Mouse (Mus musculus) limb, embryonic 15.5 days (tissue): Measurements from ENCODE around the gene Polg. TPM values are rescaled to one million over a fixed set of nuclear protein-coding genes. Genes with fewer than 3 reads are reported as not detected.

Experiments used
- ATAC-seq: fragments of 200-750 bp; cut with Nextera tagmentation; 2 replicates; pipeline ENCODE4 v1.8.0; 2017; ENCODE audit warnings: low read depth, moderate TSS enrichment; ENCODE audit not compliant: insufficient number of reproducible peaks, low FRiP score, low TSS enrichment
- H3K27ac ChIP-seq: fragments of 300-500 bp; sonication (generic); 2 replicates; pipeline ENCODE4 v1.5.1; 2015; ENCODE audit warnings: moderate library complexity, mild to moderate bottlenecking, inconsistent platforms
- H3K27me3 ChIP-seq: fragments of 300-500 bp; sonication (generic); 2 replicates; pipeline ENCODE4 v1.6.1; 2015; ENCODE audit warnings: inconsistent platforms
- H3K36me3 ChIP-seq: fragments of 300-500 bp; sonication (generic); 2 replicates; pipeline ENCODE4 v1.6.1; 2015; ENCODE audit warnings: inconsistent platforms
- H3K4me1 ChIP-seq: fragments of 300-500 bp; sonication (generic); 2 replicates; pipeline ENCODE4 v1.6.1; 2015; ENCODE audit warnings: inconsistent platforms
- H3K4me2 ChIP-seq: fragments of 300-500 bp; sonication (generic); 2 replicates; pipeline ENCODE4 v1.6.1; 2015; ENCODE audit warnings: mild to moderate bottlenecking, inconsistent platforms
- H3K4me3 ChIP-seq: fragments of 300-500 bp; sonication (generic); 2 replicates; pipeline ENCODE4 v1.5.1; 2015; ENCODE audit warnings: mild to moderate bottlenecking, inconsistent platforms
- H3K9ac ChIP-seq: fragments of 300-500 bp; sonication (generic); 2 replicates; pipeline ENCODE4 v1.6.1; 2015; ENCODE audit warnings: inconsistent platforms
- H3K9me3 ChIP-seq: fragments of 300-500 bp; sonication (generic); 2 replicates; pipeline ENCODE4 v1.6.1; 2016; ENCODE audit warnings: inconsistent platforms
- WGBS: fragments of 180-500 bp; shearing (Covaris S2); methylation state at CpG from one replicate; pipeline ENCODE4 v1.1.7; 2015; 5-methylcytosine and 5-hydroxymethylcytosine counted together
- polyA plus RNA-seq: library from polyadenylated mRNA; unstranded; fragments of >200 nt; fragmentation: Nextera tagmentation; extraction: Ambion mirVana; gene quantifications from 2 replicates; pipeline ENCODE4 v1.2.1, GENCODE M21; 2015

Polg gene
- 30.9 and 33.7 TPM in 2 replicates for polyA plus RNA-seq

DNA sequence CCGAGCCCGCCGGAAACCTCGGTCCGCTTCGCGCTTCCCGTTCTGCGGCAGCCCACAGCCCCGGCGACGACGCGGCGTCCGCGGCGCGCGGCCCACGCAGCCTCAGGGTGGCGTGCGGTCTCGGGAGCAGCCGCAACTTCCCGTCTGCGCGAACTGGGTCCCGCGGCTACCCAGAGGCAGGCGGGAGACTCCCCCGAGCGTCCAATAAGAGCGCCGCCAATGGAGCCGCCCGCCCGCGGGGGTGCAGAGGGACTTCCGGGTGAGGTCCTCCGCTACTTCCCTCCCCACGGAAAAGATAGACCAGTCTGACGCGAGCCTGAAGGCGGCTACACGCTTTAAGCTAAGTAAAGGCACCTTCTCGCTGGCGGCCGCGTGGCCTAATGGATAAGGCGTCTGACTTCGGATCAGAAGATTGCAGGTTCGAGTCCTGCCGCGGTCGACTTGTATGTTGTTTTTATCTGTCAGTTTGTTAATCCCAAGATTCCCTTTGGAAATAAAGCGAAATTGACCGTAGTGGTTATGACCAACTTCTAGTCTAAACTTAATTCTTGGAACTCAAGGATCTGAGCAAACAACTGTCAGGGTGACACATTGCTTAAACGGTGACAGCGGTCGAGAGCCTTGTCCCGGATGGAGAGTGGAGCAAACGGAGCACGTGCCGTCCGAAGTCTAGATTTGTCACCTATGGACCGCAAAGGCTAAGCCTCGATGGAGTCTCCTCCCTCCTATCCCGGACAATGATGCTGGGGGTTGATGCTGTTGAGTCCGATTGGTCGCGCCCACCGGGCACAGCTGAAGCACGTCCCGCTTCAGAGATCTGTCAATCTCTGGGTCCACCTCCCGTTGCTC lies at the start of gene Polg:
TSS of gene Polg (minus strand) at position 310 of the 849 bp plus-strand sequence.
- ATAC-seq: peak; percentile 96
- H3K4me3 ChIP-seq: peak within 1 kb of the TSS; percentile 88
- H3K9me3 ChIP-seq: no peaks in the 10 kb centered on the region
- peak within 1 kb of the TSS; percentile 85 for H3K4me2 ChIP-seq
- H3K9ac ChIP-seq: peak within 1 kb of the TSS; percentile 81
- WGBS: under 1% methylated on average over 75 of the region's 76 CpGs
- no peaks in the 10 kb centered on the region for H3K27me3 ChIP-seq
- peak within 1 kb of the TSS; percentile 92 for H3K27ac ChIP-seq
- H3K36me3 ChIP-seq: peaks cover 19% of the 10 kb centered on the region
- H3K4me1 ChIP-seq: peaks cover 29% of the 10 kb centered on the region

DNA sequence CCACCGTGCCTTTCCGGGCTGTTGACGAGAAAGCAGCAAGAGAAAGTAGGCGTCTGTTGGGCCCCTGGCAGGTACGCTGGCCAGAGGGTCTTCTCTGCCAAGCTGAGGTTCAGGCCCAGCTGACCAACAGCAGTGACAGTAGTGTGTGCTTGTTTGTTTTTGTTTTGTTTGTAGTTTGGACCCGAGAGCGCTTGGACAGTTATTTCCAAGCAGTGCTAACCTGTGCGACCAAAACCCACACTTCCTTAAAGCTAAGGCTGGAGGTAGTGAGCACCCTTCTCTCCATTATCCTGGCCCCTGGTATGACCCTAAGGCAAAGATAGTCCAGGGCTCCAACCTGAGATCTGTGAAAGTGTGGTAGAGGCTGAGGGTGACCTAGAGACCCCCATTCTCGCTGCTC lies 49.7 kb upstream of the Polg start:
- no peaks in the 10 kb centered on the region for H3K9me3 ChIP-seq
- no peak overlapping the region for H3K27ac ChIP-seq
- ATAC-seq: no peak
- H3K4me3 ChIP-seq: peak overlapping the region; percentile 41
- H3K9ac ChIP-seq: no peak overlapping the region
- peaks cover 85% of the 10 kb centered on the region for H3K27me3 ChIP-seq
- 49% methylated on average over 9 of the region's 9 CpGs for WGBS
- peak overlapping the region; percentile 73 for H3K4me2 ChIP-seq
- no peaks in the 10 kb centered on the region for H3K36me3 ChIP-seq
- peaks cover 15% of the 10 kb centered on the region for H3K4me1 ChIP-seq

DNA sequence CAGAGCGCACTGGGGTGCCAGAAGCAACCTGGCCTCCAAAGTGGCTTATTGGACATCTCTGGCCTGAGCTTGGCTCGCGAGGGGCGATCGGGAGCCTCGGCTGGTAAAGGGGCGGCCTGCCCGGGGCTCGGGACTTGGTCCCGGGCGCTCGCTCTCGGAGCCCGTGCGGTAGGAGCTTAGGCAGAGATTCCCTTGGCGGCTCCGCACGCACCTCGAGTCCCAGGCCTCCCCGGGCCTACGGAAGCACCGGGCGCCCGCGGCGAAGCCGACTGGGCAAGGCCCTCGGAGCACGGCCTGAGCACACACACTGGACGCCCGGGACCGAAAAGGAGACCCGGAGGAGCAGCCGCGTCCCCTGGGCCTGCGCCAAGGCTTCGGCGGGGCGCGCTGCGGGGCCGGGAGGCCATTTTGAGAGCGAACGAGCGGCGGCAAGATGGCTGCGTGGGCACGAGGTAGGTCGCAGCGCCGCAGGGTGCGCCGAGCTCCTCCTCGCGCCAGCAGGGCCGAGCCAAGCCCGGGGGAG lies 49.1 kb upstream of the Polg start:
- Histone ChIP-seq H3K4me2 (peak overlapping the region; percentile 73), H3K9me3 (no peaks in the 10 kb centered on the region), H3K9ac (no peak overlapping the region; the same call in 1 of the 2 replicates), H3K4me1 (peaks cover 14% of the 10 kb centered on the region), H3K27me3 (peaks cover 91% of the 10 kb centered on the region), H3K4me3 (peak overlapping the region; percentile 41), H3K36me3 (no peaks in the 10 kb centered on the region), H3K27ac (no peak overlapping the region)
- no peak for ATAC-seq
- under 1% methylated on average over 56 of the region's 57 CpGs for WGBS

DNA sequence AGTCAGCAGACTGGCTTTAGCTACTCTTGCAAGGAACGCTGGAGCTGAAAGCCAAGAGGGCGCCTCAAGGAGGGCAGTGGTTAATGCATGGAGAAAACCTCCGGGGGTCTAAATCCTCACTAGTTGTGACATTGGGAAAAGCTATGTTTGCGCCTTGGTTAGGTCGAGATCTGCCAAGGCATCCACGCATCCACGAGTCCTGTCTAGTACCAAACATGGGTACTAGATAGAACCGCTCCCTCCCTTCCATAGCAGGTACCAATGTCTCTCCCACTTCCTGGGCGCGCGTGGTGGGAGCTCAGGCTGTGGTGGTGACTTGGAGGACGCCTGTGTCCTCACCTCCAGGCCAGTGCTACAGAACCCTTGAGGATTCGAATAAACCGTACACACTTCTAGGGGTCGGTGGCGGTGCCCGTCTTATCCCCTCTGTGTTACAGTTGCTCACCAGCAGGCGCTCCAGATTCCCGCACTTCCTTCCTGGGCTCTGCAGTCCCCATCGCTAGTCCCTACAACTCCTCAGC lies 48.3 kb upstream of the Polg start:
- Histone ChIP-seq H3K4me1 (peaks cover 9% of the 10 kb centered on the region), H3K27me3 (peaks cover 93% of the 10 kb centered on the region), H3K9me3 (no peaks in the 10 kb centered on the region), H3K9ac (no peak overlapping the region), H3K27ac (no peak overlapping the region), H3K36me3 (no peaks in the 10 kb centered on the region), H3K4me2 (no peak overlapping the region), H3K4me3 (no peak overlapping the region)
- no peak for ATAC-seq
- WGBS: 2% methylated on average over 20 of the region's 20 CpGs

DNA sequence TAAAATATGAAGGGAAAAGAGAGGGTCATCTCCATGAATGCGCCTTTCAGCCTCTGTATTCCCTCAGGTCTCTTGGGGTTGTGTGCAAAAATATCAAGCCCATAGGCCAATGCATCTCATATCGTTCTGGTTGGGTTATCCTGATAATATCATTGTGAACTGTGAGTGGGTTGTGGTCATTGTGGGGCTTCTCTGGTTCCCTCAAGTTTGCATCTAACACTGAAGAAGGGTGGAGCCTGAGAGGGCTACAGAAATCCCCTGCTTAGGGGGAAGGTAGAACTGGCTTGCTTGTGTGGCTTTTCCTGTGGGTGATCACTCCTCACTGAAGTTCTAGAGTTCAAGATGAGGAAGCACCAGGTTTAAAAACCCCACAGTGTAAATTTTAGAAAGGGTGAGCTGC lies 47.3 kb upstream of the Polg start:
- no peaks in the 10 kb centered on the region for H3K9me3 ChIP-seq
- H3K36me3 ChIP-seq: no peaks in the 10 kb centered on the region
- ATAC-seq: no peak
- H3K27me3 ChIP-seq: peaks cover 99% of the 10 kb centered on the region
- H3K4me3 ChIP-seq: no peak overlapping the region
- peaks cover 14% of the 10 kb centered on the region for H3K4me1 ChIP-seq
- H3K9ac ChIP-seq: no peak overlapping the region
- no peak overlapping the region for H3K27ac ChIP-seq
- 8% methylated on average over 2 of the region's 2 CpGs for WGBS
- H3K4me2 ChIP-seq: no peak overlapping the region

DNA sequence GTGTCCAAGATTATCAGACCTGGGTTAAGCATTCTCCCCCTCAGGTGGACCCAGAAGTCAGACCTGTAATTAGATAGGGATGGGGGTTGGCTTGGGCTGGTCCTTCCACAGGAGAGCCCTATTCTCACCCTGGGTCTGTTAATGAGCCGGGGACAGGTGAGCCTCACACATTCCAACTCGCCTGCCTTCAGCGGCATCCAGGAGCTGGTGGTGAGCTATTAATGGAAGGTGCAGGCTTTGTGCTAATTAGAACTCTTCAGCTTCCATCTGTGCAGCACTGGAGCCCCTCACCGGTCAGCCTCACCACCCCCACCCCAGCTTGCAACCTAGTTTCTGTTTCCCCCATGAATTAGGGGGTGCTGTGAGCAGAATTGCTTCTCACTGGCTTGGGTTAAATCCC lies 46.3 kb upstream of the Polg start:
- WGBS: 6% methylated on average over 4 of the region's 4 CpGs
- H3K4me1 ChIP-seq: peaks cover 17% of the 10 kb centered on the region
- H3K27ac ChIP-seq: no peak overlapping the region
- H3K9me3 ChIP-seq: no peaks in the 10 kb centered on the region
- no peak overlapping the region for H3K4me2 ChIP-seq
- H3K9ac ChIP-seq: no peak overlapping the region
- H3K27me3 ChIP-seq: peaks cover 99% of the 10 kb centered on the region
- no peak for ATAC-seq
- no peaks in the 10 kb centered on the region for H3K36me3 ChIP-seq
- H3K4me3 ChIP-seq: no peak overlapping the region

DNA sequence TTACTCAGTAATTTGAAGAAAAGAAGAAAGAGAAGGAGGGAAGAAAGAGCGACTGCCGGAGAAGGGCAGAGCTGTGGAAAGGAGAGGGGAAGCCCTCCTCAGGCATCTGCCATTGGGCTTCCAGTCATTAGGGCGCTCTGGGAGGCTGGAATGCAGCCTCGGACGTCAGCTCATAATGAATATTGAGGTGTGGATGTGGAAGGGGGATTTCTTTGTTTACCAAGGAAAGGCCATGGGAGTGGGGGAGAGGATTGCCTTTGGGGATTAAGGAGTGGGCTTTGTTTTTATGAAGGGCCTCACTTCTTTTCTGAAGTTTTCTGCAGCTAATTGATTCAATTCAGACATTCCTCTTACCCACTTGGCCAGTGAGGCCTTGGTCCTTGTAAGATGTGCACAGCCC lies 45.5 kb upstream of the Polg start:
- Histone ChIP-seq H3K27me3 (peaks cover 99% of the 10 kb centered on the region), H3K27ac (no peak overlapping the region), H3K4me1 (peaks cover 17% of the 10 kb centered on the region), H3K9ac (no peak overlapping the region), H3K9me3 (no peaks in the 10 kb centered on the region), H3K4me2 (no peak overlapping the region), H3K36me3 (no peaks in the 10 kb centered on the region), H3K4me3 (no peak overlapping the region)
- ATAC-seq: no peak
- WGBS: 10% methylated on average over 5 of the region's 5 CpGs

DNA sequence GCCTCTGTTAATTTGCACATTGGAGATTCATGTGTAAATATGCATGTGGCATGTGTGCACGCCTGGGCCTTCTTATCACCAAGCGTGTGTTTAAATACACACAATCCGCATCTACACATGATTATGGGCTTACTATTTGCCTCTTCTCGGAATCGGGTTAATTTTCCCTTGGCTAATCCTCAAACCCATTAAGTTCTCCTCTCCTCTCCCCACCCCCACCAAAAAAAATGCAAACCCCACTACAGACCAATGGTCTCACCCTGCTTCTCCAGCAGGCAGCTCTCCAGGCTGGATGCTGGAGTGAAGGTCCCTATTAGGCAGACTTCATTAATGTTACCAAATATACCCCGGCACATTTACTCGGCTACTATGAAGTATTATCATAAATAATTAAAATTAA lies 45.0 kb upstream of the Polg start:
- ATAC-seq: no peak
- 16% methylated on average over 7 of the region's 7 CpGs for WGBS

DNA sequence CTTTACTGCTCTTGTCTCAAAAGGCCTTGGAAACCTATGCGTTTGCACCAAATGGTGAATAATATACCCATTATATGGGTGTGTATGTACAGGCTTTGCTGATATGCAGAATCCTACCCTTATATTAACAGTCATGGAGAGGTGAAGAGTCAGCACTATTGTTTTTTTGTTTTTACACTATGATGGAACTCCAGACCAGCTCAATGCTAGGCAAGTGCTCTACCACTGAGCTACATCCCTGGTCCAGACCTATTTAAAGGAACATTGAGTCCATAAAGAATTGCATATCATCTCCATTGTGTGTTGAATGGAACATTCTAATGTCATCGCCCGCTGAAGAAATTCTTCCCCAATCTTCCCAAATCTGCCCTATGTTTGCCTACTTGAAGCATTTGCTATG lies 44.5 kb upstream of the Polg start:
- WGBS: 24% methylated on average over 3 of the region's 3 CpGs
- Histone ChIP-seq H3K4me3 (no peak overlapping the region), H3K27ac (no peak overlapping the region)

More for the DNA sequence above, 45.0 kb upstream of the Polg start:
- Histone ChIP-seq H3K9me3 (no peaks in the 10 kb centered on the region), H3K4me1 (peaks cover 20% of the 10 kb centered on the region), H3K36me3 (no peaks in the 10 kb centered on the region), H3K27me3 (peaks cover 99% of the 10 kb centered on the region), H3K9ac (no peak overlapping the region), H3K4me2 (no peak overlapping the region), H3K4me3 (no peak overlapping the region), H3K27ac (no peak overlapping the region)

DNA sequence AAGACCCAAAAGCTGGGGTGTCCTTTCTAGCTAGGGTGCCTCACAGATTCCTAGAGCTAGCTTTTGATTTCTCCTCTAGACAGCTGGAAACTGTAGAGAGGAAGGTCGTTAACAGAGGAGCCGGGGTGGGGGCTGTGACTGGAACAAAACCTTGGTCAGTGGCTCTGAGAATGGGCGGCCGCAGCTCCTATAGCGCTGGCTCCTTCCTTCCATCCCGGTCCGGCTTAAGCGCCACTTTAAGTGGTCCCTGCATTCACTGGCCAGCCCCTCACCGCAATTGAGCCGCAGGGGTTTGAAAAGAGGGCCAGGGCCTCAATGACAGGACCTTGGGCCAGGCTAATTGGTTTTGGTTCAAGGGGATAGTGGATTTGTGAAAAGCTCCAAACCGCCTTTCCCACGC lies 43.5 kb upstream of the Polg start:
- H3K27ac ChIP-seq: no peak overlapping the region
- peaks cover 23% of the 10 kb centered on the region for H3K4me1 ChIP-seq
- H3K9me3 ChIP-seq: no peaks in the 10 kb centered on the region
- 2% methylated on average over 12 of the region's 12 CpGs for WGBS
- no peaks in the 10 kb centered on the region for H3K36me3 ChIP-seq
- no peak overlapping the region for H3K4me3 ChIP-seq
- no peak for ATAC-seq
- H3K9ac ChIP-seq: no peak overlapping the region
- no peak overlapping the region for H3K4me2 ChIP-seq
- H3K27me3 ChIP-seq: peaks cover 99% of the 10 kb centered on the region

More for the DNA sequence above, 44.5 kb upstream of the Polg start:
- Histone ChIP-seq H3K4me1 (peaks cover 24% of the 10 kb centered on the region), H3K27me3 (peaks cover 99% of the 10 kb centered on the region), H3K9me3 (no peaks in the 10 kb centered on the region), H3K9ac (no peak overlapping the region), H3K36me3 (no peaks in the 10 kb centered on the region), H3K4me2 (no peak overlapping the region)
- no peak for ATAC-seq

DNA sequence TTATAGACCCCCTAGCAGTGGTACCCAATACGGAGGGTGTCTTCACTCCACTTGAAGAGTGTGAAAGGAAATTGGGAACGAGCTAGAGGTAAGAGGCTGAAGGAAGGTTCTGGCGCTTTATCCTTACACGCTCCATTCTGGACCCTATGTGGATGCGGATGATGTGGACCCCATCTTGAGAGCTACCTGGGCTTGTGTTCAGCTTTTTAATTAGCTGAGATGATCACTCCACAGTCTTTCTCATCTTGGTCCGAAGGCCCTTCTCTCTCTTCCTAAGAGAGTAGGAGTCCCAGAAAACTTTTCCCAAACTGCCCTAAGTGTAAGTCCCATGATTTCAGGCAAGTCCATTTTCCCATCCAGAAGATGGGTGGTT lies 43.1 kb upstream of the Polg start:
- 5% methylated on average over 6 of the region's 6 CpGs for WGBS
- Histone ChIP-seq H3K9me3 (no peaks in the 10 kb centered on the region), H3K4me2 (no peak overlapping the region), H3K36me3 (no peaks in the 10 kb centered on the region), H3K9ac (no peak overlapping the region), H3K27ac (no peak overlapping the region), H3K27me3 (peaks cover 99% of the 10 kb centered on the region), H3K4me3 (no peak overlapping the region; the same call in 1 of the 2 replicates), H3K4me1 (peaks cover 26% of the 10 kb centered on the region)
- no peak for ATAC-seq
